Mouse (Mus musculus) midbrain, postnatal 0 days (tissue): ENCODE measurements around the gene Senp7. TPM values are rescaled to one million over a fixed set of nuclear protein-coding genes. Genes with fewer than 3 reads are reported as not detected.
A peak's percentile ranks its signal among the peaks of the same experiment; 100 is the strongest.

Experiments
- ATAC-seq: fragments of 200-750 bp; cut with Nextera tagmentation; 2 replicates; pipeline ENCODE4 v1.8.0; 2017; ENCODE audit warnings: moderate number of reproducible peaks, mild to moderate bottlenecking, moderate TSS enrichment, moderate library complexity; ENCODE audit not compliant: low FRiP score
- DNase-seq: peaks from one replicate; pipeline ENCODE4 v3.0.0-alpha.2; 2015; ENCODE audit warnings: low spot score
- H3K27ac ChIP-seq: fragments of 300-500 bp; sonication (generic); 2 replicates; pipeline ENCODE4 v1.5.1; 2014; ENCODE audit warnings: low read depth, mild to moderate bottlenecking, low read length, mixed read lengths
- H3K27me3 ChIP-seq: fragments of 300-500 bp; sonication (generic); 2 replicates; pipeline ENCODE4 v1.6.1; 2014; ENCODE audit warnings: low read length, control low read depth, mixed read lengths; ENCODE audit not compliant: insufficient read depth
- H3K36me3 ChIP-seq: fragments of 300-500 bp; sonication (generic); 2 replicates; pipeline ENCODE4 v1.6.1; 2014; ENCODE audit warnings: low read length, control low read depth, mixed read lengths; ENCODE audit not compliant: insufficient read depth
- H3K4me1 ChIP-seq: fragments of 300-500 bp; sonication (generic); 2 replicates; pipeline ENCODE4 v1.6.1; 2014; ENCODE audit warnings: mild to moderate bottlenecking, control low read depth, antibody characterized with exemption, low read length, mixed read lengths; ENCODE audit not compliant: insufficient read depth
- H3K4me2 ChIP-seq: fragments of 300-500 bp; sonication (generic); 2 replicates; pipeline ENCODE4 v1.6.1; 2014; ENCODE audit warnings: low read depth, mild to moderate bottlenecking, low read length, mixed read lengths; ENCODE audit not compliant: poor library complexity, severe bottlenecking
- H3K4me3 ChIP-seq: fragments of 300-500 bp; sonication (generic); 2 replicates; pipeline ENCODE4 v1.5.1; 2014; ENCODE audit warnings: low read depth, mild to moderate bottlenecking, low read length, moderate library complexity
- H3K9ac ChIP-seq: fragments of 300-500 bp; sonication (generic); replicated peaks from 2 replicates; pipeline ENCODE4 v1.6.1; 2014; ENCODE audit warnings: mild to moderate bottlenecking, low read length, moderate library complexity, mixed read lengths; ENCODE audit not compliant: poor library complexity, severe bottlenecking
- H3K9me3 ChIP-seq: fragments of 300-500 bp; sonication (generic); 2 replicates; pipeline ENCODE4 v1.6.1; 2016; ENCODE audit warnings: low read length, control low read depth
- CTCF ChIP-seq: IDR thresholded peaks from 2 replicates; pipeline ENCODE4 v1.5.1; 2016; ENCODE audit warnings: antibody characterized with exemption, mild to moderate bottlenecking
- WGBS: fragments of 180-500 bp; shearing (Covaris S2); extraction: QIAGEN DNeasy Blood & Tissue Kit; methylation state at CpG from one replicate; pipeline ENCODE4 v1.1.7; 2014; 5-methylcytosine and 5-hydroxymethylcytosine counted together
- microRNA-seq: library from miRNA; unstranded; fragments of <30 nt; microRNA quantifications from one replicate; pipeline ENCODE4, GENCODE M21; 2016; ENCODE audit warnings: borderline number of aligned reads
- polyA plus RNA-seq: library from polyadenylated mRNA; unstranded; fragments of >200 nt; fragmentation: Nextera tagmentation; extraction: Ambion mirVana; gene quantifications from 2 replicates; pipeline ENCODE4 v1.2.1, GENCODE M21; 2015
- total RNA-seq: library from RNA; depleted of rRNA; stranded (reverse); fragments of >200 nt; gene quantifications from 2 replicates; pipeline ENCODE4 v1.2.3, GENCODE M21; 2014; rRNA removed

Gene Senp7
- total and polyA plus RNA-seq, 2 experiments from 2014 or later: 26.7 to 34.7 TPM

DNA sequence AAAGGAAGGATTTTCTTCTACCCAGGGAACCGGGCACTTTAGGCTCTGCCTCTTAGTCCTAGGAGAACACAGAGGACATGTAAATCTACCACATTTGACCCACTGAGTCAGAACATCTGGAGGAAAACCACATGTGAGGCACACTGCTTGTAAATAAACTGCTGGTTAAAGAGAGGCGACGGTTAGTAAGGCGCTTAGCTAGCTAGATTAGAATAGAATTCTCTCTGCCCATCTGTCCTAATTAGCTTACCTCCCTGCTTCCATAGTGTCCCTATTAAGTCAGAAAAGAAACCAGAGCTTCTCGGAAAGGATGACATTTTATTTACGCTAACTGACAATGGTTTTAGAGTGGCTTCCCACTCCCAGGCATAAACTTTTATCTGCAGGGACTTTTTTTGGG, 155.9 kb downstream of the Senp7 start, which contains the start of gene Impg2:
Impg2 (plus strand) TSS at position 263 of the 400 bp plus-strand sequence.
- Histone ChIP-seq H3K36me3 (no peaks in the 10 kb centered on the region), H3K4me3 (no peak within 1 kb of the TSS), H3K4me2 (no peak within 1 kb of the TSS), H3K9ac (no peak within 1 kb of the TSS), H3K9me3 (no peaks in the 10 kb centered on the region), H3K4me1 (no peaks in the 10 kb centered on the region), H3K27ac (no peak within 1 kb of the TSS), H3K27me3 (no peaks in the 10 kb centered on the region)
- no peak for DNase-seq
- 66% methylated on average over 6 of the region's 6 CpGs for WGBS
- no peak for ATAC-seq
- TF ChIP-seq CTCF: no peak

DNA sequence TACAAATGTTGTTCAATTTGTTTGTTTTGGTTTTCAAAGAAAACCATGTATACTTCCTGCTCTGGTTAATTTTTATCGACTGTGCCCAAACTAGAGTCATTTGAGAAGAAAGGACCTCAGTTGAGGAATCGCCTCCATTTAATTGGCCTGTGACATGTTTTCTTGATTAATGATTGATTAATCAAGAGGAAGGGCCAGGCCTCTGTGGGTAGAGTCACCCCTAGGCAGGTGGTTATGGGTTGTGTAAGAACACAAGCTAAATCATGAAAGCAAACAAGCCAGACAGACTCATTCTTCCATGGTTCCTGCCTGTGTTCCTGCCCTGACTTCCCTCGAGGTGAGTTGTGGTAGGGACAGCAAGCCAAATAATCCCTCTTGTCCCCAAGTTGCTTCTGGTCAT, 164.6 kb downstream of the Senp7 start:
- TF ChIP-seq CTCF: no peak
- H3K27me3 ChIP-seq: no peaks in the 10 kb centered on the region
- ATAC-seq: no peak
- WGBS: 92% methylated on average over 3 of the region's 3 CpGs
- H3K4me3 ChIP-seq: no peak overlapping the region
- no peak for DNase-seq
- H3K9ac ChIP-seq: no peak overlapping the region
- no peaks in the 10 kb centered on the region for H3K9me3 ChIP-seq
- H3K4me2 ChIP-seq: no peak overlapping the region
- H3K27ac ChIP-seq: no peak overlapping the region
- H3K36me3 ChIP-seq: no peaks in the 10 kb centered on the region
- no peaks in the 10 kb centered on the region for H3K4me1 ChIP-seq

DNA sequence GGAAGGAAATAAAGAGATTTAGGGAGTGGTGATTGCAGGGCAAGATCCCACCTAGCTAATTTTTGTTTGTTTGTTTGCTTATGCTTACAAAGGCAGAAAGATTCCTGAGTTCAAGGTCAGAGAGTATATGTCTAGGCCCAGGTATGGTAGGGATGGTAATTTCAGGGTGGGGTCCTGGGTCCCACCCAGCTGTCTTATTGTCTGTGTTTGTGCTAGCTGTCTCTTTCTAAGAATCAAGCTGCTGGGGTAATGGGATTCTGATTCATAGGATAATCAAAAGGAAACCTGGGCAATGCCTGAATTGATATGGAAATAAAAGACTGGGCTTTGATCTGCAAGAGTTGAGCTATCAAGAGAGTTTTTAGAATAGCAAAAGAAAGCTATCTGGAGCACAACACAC, 179.5 kb downstream of the Senp7 start:
- Histone ChIP-seq H3K36me3 (peaks cover 4% of the 10 kb centered on the region; the same call in 1 of the 2 replicates), H3K27me3 (no peaks in the 10 kb centered on the region), H3K4me1 (no peaks in the 10 kb centered on the region), H3K4me2 (no peak overlapping the region), H3K9ac (no peak overlapping the region), H3K4me3 (no peak overlapping the region), H3K27ac (no peak overlapping the region), H3K9me3 (no peaks in the 10 kb centered on the region)
- ATAC-seq (no peak), DNase-seq (no peak)
- TF ChIP-seq CTCF: no peak

DNA sequence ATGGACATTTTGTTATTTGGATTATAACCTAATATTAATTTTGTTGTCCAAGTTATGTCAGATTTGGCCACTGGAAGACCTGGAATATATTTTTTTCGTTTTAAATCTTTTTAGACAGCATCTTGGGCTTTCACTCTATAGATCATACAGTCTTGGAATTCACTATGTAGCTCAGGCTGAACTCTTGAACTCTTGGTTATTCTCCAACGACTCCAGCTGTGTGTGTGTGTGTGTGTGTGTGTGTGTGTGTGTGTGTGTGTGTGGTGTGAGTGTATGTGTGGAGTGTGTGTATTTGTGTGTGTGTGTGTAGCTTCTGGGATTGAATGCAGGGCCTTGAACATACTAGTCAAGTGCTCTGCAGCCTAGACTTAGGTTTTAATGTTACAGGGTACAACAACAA, 181.3 kb downstream of the Senp7 start:
- no peaks in the 10 kb centered on the region for H3K4me1 ChIP-seq
- ATAC-seq: no peak
- H3K4me2 ChIP-seq: no peak overlapping the region
- no peaks in the 10 kb centered on the region for H3K9me3 ChIP-seq
- peaks cover 4% of the 10 kb centered on the region; the same call in 1 of the 2 replicates for H3K36me3 ChIP-seq
- no peak overlapping the region for H3K4me3 ChIP-seq
- DNase-seq: no peak
- H3K9ac ChIP-seq: no peak overlapping the region
- 60% methylated on average over 2 of the region's 2 CpGs for WGBS
- H3K27ac ChIP-seq: no peak overlapping the region
- H3K27me3 ChIP-seq: no peaks in the 10 kb centered on the region
- no peak for TF ChIP-seq CTCF

DNA sequence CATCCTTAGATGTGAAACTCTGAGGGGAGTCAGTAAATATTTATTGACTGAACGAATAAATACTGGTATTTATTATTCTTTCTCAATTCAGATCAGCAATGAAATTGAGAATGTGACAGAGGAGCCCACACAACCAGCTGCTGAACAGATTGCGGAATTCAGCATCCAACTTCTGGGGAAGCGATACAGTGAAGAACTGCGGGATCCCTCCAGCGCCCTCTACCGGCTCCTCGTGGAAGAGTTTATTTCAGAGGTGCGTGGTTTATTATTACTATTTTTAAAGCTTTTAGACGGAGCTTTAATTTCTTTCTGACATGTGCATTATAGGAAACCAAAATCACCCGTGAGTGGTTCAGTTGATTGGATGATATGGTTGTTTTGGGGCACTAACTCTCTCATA, 183.2 kb downstream of the Senp7 start:
- DNase-seq (no peak), ATAC-seq (no peak)
- H3K27ac ChIP-seq: no peak overlapping the region
- H3K4me2 ChIP-seq: no peak overlapping the region
- no peaks in the 10 kb centered on the region for H3K4me1 ChIP-seq
- no peaks in the 10 kb centered on the region for H3K9me3 ChIP-seq
- no peaks in the 10 kb centered on the region for H3K27me3 ChIP-seq
- 60% methylated on average over 10 of the region's 10 CpGs for WGBS
- TF ChIP-seq CTCF: peak; percentile 40
- H3K4me3 ChIP-seq: no peak overlapping the region
- no peak overlapping the region for H3K9ac ChIP-seq
- peaks cover 2% of the 10 kb centered on the region; the same call in 1 of the 2 replicates for H3K36me3 ChIP-seq

DNA sequence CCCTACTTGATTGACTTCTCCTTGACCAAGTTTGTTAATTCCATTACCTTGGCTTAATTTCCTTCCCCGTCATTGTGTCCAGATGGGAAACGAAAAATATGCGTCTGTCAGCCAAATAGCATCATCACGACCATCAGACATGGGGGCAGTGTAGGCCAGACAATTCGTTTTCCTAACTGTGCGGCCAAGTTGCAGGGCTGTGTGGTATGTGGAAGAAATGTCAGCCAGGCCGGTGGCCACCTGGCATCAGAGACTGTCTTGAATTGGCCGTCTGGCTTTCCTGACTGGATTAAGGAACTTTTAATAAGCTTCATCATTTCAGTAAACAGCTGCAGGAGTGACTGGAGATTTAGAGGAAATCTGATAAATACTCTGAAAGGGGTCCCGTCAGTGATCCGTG, 184.6 kb downstream of the Senp7 start:
- Histone ChIP-seq H3K4me3 (no peak overlapping the region), H3K36me3 (peaks cover 2% of the 10 kb centered on the region; the same call in 1 of the 2 replicates), H3K9ac (no peak overlapping the region), H3K4me1 (no peaks in the 10 kb centered on the region), H3K9me3 (no peaks in the 10 kb centered on the region), H3K27me3 (no peaks in the 10 kb centered on the region), H3K27ac (no peak overlapping the region), H3K4me2 (no peak overlapping the region)
- no peak for TF ChIP-seq CTCF
- peak; percentile 20 for DNase-seq
- no peak for ATAC-seq
- 85% methylated on average over 10 of the region's 10 CpGs for WGBS

Small RNAs within 50 kb of the gene (microRNA-seq; reads per million reads assigned to microRNA genes)
- not detected for gene Gm24047

Other genes with a start within 250 kb of the Senp7 start
- 2.6 and 3.2 TPM in 2 replicates for gene Nfkbiz, start 209.4 kb upstream of the Senp7 start, total RNA-seq
- 0.96 and 1.3 TPM in 2 replicates for gene Nfkbiz, start 209.4 kb upstream of the Senp7 start, polyA plus RNA-seq
- gene Nxpe3, start 153.1 kb upstream of the Senp7 start, total RNA-seq: 2.0 and 2.7 TPM in 2 replicates
- gene Nxpe3, start 153.1 kb upstream of the Senp7 start, polyA plus RNA-seq: 0.77 and 1.1 TPM in 2 replicates
- 7.7 and 11.5 TPM in 2 replicates for gene Cep97, start 113.5 kb upstream of the Senp7 start, total RNA-seq
- 6.1 and 6.8 TPM in 2 replicates for gene Cep97, start 113.5 kb upstream of the Senp7 start, polyA plus RNA-seq
- gene Rpl24, start 82.1 kb upstream of the Senp7 start, total RNA-seq: 306 and 343 TPM in 2 replicates
- gene Rpl24, start 82.1 kb upstream of the Senp7 start, polyA plus RNA-seq: 488 and 533 TPM in 2 replicates
- gene Zbtb11, start 74.5 kb upstream of the Senp7 start, total RNA-seq: 18.5 and 27.2 TPM in 2 replicates
- 17.6 and 19.3 TPM in 2 replicates for gene Zbtb11, start 74.5 kb upstream of the Senp7 start, polyA plus RNA-seq
- gene Pcnp, start 18.6 kb upstream of the Senp7 start, total RNA-seq: 76.5 and 103 TPM in 2 replicates
- gene Pcnp, start 18.6 kb upstream of the Senp7 start, polyA plus RNA-seq: 224 and 233 TPM in 2 replicates
- 10.1 and 12.6 TPM in 2 replicates for gene Trmt10c, start 10.5 kb upstream of the Senp7 start, total RNA-seq
- gene Trmt10c, start 10.5 kb upstream of the Senp7 start, polyA plus RNA-seq: 13.4 and 15.0 TPM in 2 replicates
- gene Impg2, start 156.0 kb downstream of the Senp7 start, total RNA-seq: 0.38 and 0.61 TPM in 2 replicates
- 0.10 and 0.27 TPM in 2 replicates for gene Impg2, start 156.0 kb downstream of the Senp7 start, polyA plus RNA-seq